Mouse (Mus musculus) left cerebral cortex, adult 18-20 months (tissue): Measurements from ENCODE around the gene Aff3. TPM values are rescaled to one million over a fixed set of nuclear protein-coding genes. Genes with fewer than 3 reads are reported as not detected.

Source experiments
- DNase-seq, 2 experiments: peaks; one replicate each; pipeline ENCODE4 v3.0.0; 2021 to 2022; ENCODE audit warnings: low spot score in 2 of 2, mixed read lengths in 1 of 2
- total RNA-seq, 2 experiments: library from RNA; stranded (reverse); gene quantifications; 2 replicates each; pipeline ENCODE4 v1.2.3; 2021

Gene Aff3
- total RNA-seq, 2 experiments from 2014 or later, result 103 to 107 TPM

GRCm38 (mm10) chr1:38497576-38497975 is 167.2 kb downstream of the Aff3 start:
- no peak for DNase-seq

- no peak for DNase-seq
Measured at GRCm38 (mm10) chr1:38496886-38497528, 167.7 kb downstream of the Aff3 start.

DNA sequence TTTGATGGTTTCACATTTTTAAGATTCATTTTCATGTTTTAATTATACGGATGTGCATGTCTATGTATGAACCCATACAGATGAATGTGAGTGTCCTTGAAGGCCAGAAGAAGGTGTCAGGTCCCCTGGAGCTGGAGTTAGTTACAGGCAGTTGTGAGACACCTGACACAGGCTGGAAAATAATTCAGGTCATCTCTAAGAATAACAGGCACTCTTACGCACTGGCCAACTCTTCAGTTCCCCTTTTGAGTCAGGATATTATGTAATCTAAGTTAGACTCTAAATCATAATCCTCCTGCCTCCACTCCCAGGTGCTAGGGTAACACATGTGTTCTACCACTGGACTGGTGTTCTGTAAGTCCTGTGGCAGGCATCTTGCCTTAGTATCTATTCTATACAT is 169.5 kb downstream of the Aff3 start:
- no peak for DNase-seq

DNA sequence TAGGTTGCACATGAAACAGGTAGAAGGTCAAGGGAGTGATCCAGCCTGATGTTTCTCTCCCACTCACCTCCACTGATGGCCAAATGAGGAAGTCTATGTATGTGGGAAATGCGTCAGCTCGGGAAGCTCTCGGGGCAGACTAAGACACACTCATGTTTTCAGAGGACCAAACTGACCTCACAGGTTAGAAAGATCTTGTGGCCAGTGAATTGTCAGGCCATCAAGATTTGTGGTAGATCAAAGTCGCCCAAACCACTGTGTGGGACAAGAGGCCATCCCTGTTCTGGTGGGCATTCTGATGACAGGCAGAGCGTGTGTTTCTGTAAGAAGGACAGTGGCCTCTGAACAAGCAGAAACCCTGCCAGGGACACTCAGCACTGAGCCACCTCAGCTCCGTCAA is 175.0 kb downstream of the Aff3 start:
- no peak for DNase-seq

- no peak for DNase-seq
Measured at GRCm38 (mm10) chr1:38488667-38489210, 176.0 kb downstream of the Aff3 start.

- no peak for DNase-seq
Measured at GRCm38 (mm10) chr1:38487884-38488283, 176.9 kb downstream of the Aff3 start.

DNA sequence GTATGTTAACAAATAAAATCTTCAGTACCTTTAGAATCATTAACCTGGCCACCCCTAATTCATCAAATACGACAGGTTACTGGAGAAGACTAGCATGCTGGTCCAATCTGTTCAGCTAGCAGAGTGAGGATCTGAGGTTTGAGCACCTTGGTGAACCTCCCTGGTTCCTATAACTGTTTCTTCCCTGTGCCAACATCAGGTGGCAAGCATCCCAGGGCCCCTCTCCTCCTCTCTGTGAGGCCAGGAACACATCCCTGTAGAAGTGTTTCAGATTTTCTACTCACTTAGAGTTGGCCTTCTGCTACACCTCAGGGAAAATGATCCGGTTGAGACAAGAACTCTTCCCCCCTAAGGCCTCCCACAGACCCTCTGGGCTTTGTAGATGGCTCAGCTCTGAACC is 181.6 kb downstream of the Aff3 start:
- no peak for DNase-seq

- DNase-seq, result no peak
Measured at GRCm38 (mm10) chr1:38478246-38478743, 186.5 kb downstream of the Aff3 start.

- DNase-seq, result no peak
Measured at GRCm38 (mm10) chr1:38470817-38471216, 193.9 kb downstream of the Aff3 start.

- no peak for DNase-seq
Measured at GRCm38 (mm10) chr1:38470166-38470565, 194.6 kb downstream of the Aff3 start.

DNA sequence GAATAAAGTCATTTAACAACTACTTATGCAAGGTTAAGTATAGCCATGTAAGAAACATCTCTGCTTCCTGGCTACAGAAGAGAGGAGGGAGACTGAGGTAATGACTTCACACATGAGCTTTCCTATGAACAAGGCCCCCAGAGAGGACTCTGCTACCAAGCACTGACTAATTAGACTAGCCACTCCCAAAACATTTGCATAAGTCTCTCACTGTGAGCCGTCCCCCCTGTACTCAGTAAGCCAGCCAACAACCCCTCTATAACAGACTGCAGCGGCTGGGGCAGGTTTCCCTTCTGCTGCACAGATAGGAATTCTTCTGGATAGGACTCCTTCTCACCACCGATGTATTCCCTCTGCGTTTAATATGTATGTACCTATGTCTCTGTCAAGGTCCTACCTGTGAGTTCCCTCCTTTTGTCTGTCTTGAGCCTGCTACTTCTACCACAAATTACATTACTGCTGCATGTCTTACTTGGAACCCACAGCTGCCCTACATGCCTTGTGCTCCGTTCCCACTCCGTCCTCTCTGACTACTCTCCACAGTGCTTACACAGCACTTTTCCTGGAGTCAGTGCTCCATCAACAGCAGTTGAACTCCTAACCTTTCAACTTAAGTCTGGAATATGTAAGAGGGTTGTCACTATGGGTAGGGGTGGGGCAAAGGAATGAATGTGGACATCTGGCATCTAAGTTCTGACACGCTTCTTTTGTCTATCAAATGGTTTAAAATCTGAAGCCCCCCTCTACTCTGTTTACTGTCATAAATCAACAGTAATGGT is 197.3 kb downstream of the Aff3 start:
- DNase-seq, result no peak

DNA sequence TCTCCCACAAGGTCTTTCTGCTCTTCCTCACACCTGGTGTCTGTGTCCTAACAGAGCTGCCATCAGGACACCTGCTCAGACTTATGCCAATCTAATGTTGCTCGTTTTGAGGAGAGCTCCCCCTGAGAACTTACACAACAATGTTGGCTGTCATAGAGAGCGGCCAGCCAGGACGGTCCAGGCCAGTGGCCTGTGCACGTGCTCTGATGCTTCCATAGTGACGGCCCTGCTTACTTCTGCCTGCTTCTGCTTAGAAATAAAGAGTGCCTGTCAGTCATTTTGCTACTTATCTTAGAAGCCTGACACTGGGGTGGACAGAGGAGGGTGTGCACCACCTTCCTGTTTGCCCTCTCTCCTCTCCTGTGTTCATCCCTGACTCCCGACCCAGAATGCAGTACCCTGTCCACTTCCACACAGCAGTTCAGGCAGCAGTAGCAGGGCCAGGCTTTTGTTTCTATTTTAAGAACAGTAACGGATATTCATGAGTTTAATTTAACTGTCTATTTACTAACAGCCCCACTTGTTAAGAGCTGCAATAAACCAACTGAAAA is 208.0 kb downstream of the Aff3 start:
- DNase-seq, result no peak

- no peak for DNase-seq
Measured at GRCm38 (mm10) chr1:38454921-38455320, 209.8 kb downstream of the Aff3 start.

DNA sequence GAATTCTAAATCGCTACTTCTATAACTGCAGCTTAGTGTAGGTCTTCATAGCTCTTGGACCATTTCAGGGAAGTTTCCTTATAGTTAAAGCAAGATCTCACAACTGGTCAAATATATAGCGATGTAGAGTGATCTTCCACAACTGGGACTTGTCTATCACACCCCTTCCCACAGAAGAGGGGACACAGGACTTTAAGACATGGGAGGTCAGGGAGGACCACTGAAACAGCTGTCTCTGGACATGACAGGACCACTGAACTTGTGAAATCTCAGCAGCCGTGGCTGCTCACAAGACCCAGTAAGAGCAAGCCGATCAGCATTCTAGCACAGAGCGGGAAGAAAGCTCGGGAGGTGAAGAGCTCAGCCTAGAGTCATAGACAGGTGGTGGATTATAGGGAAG is 213.4 kb downstream of the Aff3 start:
- no peak for DNase-seq

DNA sequence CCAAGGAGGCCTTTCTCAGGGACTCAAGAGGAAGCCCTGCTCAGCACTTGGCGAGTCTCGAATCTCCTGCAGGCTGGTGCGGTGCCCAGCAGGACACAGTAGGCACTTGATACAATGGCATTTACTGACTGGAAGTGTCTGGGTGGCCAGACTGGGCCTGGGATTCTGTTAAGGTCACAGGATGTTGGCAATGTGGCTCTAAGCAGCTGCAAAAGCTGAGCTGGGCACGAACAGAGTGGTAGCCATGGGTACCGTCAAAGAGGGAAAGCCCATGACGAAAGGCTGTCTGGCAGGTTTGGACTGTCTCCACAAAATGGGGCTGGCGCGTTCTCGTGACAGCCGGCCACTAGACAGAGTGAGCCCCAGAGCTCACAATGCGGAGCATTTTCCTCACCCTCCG is 214.1 kb downstream of the Aff3 start:
- peak; percentile 34 to 44 for DNase-seq

GRCm38 (mm10) chr1:38449816-38450478 is 214.8 kb downstream of the Aff3 start:
- no peak for DNase-seq

DNA sequence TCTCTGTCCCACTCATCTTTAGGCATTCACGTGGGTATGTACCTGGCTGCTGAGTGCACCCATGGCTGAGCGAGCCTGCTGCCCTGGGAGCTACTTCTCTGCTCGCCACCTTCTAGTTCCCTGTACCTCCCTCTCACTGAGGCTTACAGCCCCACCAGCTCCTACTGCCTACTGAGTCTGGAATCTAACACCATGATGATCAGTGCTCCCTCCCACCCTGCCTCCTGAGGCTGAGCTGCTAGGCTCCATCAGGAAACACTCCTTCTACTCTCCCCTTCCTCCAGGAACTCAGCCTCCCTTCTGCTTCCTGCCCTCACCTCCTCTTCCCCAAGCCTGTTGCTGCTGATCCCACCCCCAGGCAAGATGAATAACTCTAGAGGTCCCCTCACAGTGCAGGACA is 215.9 kb downstream of the Aff3 start:
- no peak for DNase-seq

DNA sequence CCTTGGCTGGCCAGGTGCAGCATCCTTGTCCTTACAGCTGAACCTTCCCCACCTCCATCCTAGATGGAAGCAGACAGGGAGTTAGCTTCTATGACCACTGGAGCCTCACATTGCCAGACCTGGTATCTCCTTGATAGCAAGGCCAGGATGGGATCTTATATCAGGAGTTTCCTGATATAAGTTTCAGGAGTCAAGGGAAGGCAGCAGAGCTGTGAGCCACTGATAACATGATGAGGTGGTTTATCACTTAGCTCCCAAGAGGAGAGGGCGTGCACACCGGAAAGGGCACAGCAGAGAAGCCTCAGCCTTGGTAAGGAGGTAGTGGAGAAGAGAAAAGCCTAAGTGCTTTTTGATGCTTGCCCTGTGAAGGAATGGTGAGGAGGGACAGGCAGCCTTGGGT is 217.2 kb downstream of the Aff3 start:
- DNase-seq, result no peak

- DNase-seq, result no peak
Measured at GRCm38 (mm10) chr1:38446152-38446820, 218.5 kb downstream of the Aff3 start.

DNA sequence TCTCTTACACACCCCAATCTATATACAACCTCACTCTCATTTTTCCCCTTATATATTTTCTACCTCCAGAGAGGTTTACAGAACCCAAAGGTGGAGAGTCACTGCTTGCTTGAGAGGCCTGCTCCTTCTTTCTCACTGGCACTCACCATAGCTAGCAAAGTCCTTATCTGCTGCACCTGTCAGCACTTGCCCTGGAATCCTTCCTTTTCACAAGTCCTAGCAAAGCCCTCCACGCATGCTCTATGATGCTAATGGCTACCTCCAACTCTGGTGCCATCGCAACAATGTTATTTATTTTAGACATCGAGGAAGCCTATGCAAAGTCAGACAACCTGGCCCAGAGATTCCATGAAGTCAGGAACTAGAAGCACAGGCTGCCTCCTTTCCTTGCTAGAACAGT is 221.9 kb downstream of the Aff3 start:
- DNase-seq, result no peak

- no peak for DNase-seq
Measured at GRCm38 (mm10) chr1:38442479-38442878, 222.3 kb downstream of the Aff3 start.
